ENCODE assay signal across 4 mouse cellular contexts in the genomic region with DNA sequence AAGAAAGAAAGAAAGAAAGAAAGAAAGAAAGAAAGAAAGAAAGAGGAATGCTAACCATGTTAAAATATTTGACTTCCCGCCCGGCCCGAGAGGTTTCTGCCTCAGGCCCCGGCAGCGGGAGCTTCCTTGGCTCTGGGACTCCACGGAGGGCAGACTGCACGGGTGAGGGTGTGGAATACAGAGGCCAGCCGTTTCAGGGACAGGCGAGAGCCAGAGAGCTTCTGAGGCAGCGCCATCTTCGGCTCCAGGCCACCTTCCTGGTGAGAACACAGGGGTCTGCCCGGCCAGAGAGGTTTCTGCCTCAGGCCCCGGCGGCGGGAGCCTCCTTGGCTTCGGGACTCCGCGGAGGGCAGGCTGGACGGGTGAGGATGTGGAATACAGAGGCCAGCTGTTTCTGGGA.
A peak's percentile ranks its signal among the peaks of the same experiment; 100 is the strongest.
DNase-seq lines count a peak whose midpoint lies in the region; ATAC-seq lines count a peak whose summit lies in the region.
"Not testable (repeated sequence)": the region's sequence is repeated elsewhere in the genome, so short reads cannot be mapped to it uniquely, and the experiment has no call there.

No protein-coding gene starts in this region.

- not testable (repeated sequence) for H3K36me3 ChIP-seq in lung, embryonic 15.5 days

- not testable (repeated sequence) for H3K27me3 ChIP-seq in lung, embryonic 15.5 days

- WGBS in lung, embryonic 15.5 days, result 54% methylated on average over 19 of the region's 19 CpGs

- not testable (repeated sequence) for H3K4me1 ChIP-seq in lung, embryonic 15.5 days

- peak; percentile 64; the same call in 1 of the 2 replicates for ATAC-seq in lung, embryonic 15.5 days (ENCODE audit: borderline replicate concordance, extremely low read depth, low FRiP score, low TSS enrichment)

- DNase-seq in lung, adult 18-20 months, result peak; percentile 8 to 12
- DNase-seq in lung, postnatal 10 days, result peak; percentile 7
- peak; percentile 23 for DNase-seq in lung, postnatal 25 days (ENCODE audit: low spot score)

- H3K9ac ChIP-seq in lung, embryonic 15.5 days, result not testable (repeated sequence)

- H3K9me3 ChIP-seq in lung, embryonic 15.5 days, result not testable (repeated sequence)

- not testable (repeated sequence) for H3K4me3 ChIP-seq in lung, embryonic 15.5 days

- H3K27ac ChIP-seq in lung, embryonic 15.5 days, result peak overlapping the region; percentile 57; the same call in 1 of the 2 replicates

- peak overlapping the region; percentile 40 for H3K4me2 ChIP-seq in lung, embryonic 15.5 days
